Mouse (Mus musculus): ENCODE results near the gene Cysltr2.
A peak's percentile ranks its signal among the peaks of the same experiment; 100 is the strongest.

Gene Cysltr2

GRCm38 (mm10) chr14:72985113-72985512 lies 63.8 kb downstream of the Cysltr2 start:
- DNase-seq (ENCODE audit: low spot score) = no peak

GRCm38 (mm10) chr14:72983456-72983855 lies 65.5 kb downstream of the Cysltr2 start:
- peak; percentile 76 for DNase-seq (ENCODE audit: low spot score)

- no peak for DNase-seq (ENCODE audit: low spot score)
These were observed 65.9 kb downstream of the Cysltr2 start for GRCm38 (mm10) chr14:72982981-72983436.

- no peak for DNase-seq (ENCODE audit: low spot score)
These were observed 68.2 kb downstream of the Cysltr2 start for GRCm38 (mm10) chr14:72980761-72981160.

- DNase-seq (ENCODE audit: low spot score) = no peak
These were observed 68.8 kb downstream of the Cysltr2 start for GRCm38 (mm10) chr14:72980106-72980505.

GRCm38 (mm10) chr14:72976111-72976510 lies 72.8 kb downstream of the Cysltr2 start:
- no peak for DNase-seq (ENCODE audit: low spot score)

All from ovary, postnatal 14 days (tissue).